Mouse (Mus musculus) duodenum, adult 2 months (tissue): ENCODE results near the gene Bpifa1. TPM values are rescaled to one million over a fixed set of nuclear protein-coding genes. Genes with fewer than 3 reads are reported as not detected.

Experiments used
- polyA plus RNA-seq: library from polyadenylated mRNA; depleted of rRNA; stranded (reverse); fragments of >200 nt; gene quantifications from 2 replicates; pipeline ENCODE4 v1.2.3, GENCODE M21; 2012; ENCODE audit warnings: low replicate concordance; rRNA removed

Bpifa1 gene
- polyA plus RNA-seq: not detected in 2 replicates

GRCm38 (mm10) chr2:154142580-154142979 lies at the start of gene Bpifa1:
Bpifa1 (plus strand) TSS chr2:154142880.

GRCm38 (mm10) chr2:154130120-154130519 lies 12.6 kb upstream of the Bpifa1 start, which contains the start of gene Bpifa3:
Bpifa3 (plus strand) TSS chr2:154130336.

GRCm38 (mm10) chr2:154162307-154162706 lies 19.6 kb downstream of the Bpifa1 start, which contains the start of gene Bpifa5:
Bpifa5 (plus strand) TSS chr2:154162607.

DNA sequence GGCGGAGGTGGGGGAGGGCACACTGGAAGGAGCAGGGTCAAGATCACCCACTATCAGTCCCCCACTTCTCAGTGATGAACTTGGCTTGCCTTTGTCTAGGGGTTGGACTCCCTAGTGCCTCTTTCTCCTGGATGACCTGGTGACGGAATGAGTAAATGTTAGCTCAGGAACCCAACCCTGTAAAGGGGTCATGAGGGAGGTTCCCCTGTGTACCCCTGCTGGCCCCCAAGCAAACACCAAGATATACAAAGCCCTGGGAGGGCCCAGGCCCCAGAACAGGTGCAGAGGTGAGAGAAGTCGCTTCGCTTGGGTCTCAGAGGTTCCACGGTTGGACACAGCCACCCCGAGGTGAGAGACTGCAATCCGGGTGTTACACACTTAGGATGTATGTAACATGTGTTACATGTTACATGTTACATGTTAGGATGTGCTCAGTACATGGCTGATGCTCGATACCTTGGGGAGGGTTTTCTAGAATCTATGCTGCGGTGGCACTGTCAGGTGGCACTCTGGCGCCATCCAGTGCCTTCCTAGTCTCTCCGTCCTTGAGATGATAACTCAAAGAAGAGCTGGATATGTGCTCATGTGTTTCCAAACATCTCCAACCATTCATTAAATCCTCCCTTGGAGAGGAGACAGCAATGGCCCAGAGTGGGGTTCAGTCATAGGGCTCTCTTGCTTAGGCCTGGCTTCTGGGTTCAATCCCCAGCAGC lies 48.0 kb downstream of the Bpifa1 start, which contains the start of gene Bpifb1:
TSS of gene Bpifb1 (plus strand) at position 273 of the 713 bp plus-strand sequence.

Other genes with a start within 250 kb of the Bpifa1 start
- not detected in 2 replicates for gene Bpifb6, start 242.5 kb upstream of the Bpifa1 start, polyA plus RNA-seq
- not detected in 2 replicates for gene Bpifb3, start 224.7 kb upstream of the Bpifa1 start, polyA plus RNA-seq
- gene Bpifb4, start 204.7 kb upstream of the Bpifa1 start, polyA plus RNA-seq: 0.06 TPM in 1 of 2 replicates, not detected in the other
- gene Bpifa6, start 167.9 kb upstream of the Bpifa1 start, polyA plus RNA-seq: not detected in 2 replicates
- gene Bpifa2, start 134.6 kb upstream of the Bpifa1 start, polyA plus RNA-seq: not detected in 2 replicates
- not detected in 2 replicates for gene Bpifa3, start 12.5 kb upstream of the Bpifa1 start, polyA plus RNA-seq
- not detected in 2 replicates for gene Bpifa5, start 19.7 kb downstream of the Bpifa1 start, polyA plus RNA-seq
- 0.13 and 0.28 TPM in 2 replicates for gene Bpifb1, start 47.9 kb downstream of the Bpifa1 start, polyA plus RNA-seq
- 0.09 TPM in 1 of 2 replicates, not detected in the other for gene Bpifb5, start 80.9 kb downstream of the Bpifa1 start, polyA plus RNA-seq
- gene Bpifb9a, start 115.0 kb downstream of the Bpifa1 start, polyA plus RNA-seq: not detected in 2 replicates
- gene Bpifb9b, start 164.3 kb downstream of the Bpifa1 start, polyA plus RNA-seq: not detected in 2 replicates
- 3.9 and 4.2 TPM in 2 replicates for gene Cdk5rap1, start 230.1 kb downstream of the Bpifa1 start, polyA plus RNA-seq